Mouse (Mus musculus) E14TG2a.4 (cell line): Measurements from ENCODE around the gene Oxsr1.

Experiments
- CTCF ChIP-seq: conservative IDR thresholded peaks from 2 replicates; pipeline ENCODE4 v1.5.1; 2014; ENCODE audit warnings: low read length
- NANOG ChIP-seq: IDR thresholded peaks from 2 replicates; pipeline ENCODE4 v1.6.1; 2014; ENCODE audit warnings: borderline replicate concordance, low read length, mixed read lengths
- POU5F1 ChIP-seq: IDR thresholded peaks from 2 replicates; pipeline ENCODE4 v1.6.1; 2014; ENCODE audit warnings: low read length, borderline replicate concordance

- TF ChIP-seq CTCF (no peak), POU5F1 (no peak), NANOG (no peak)
Measured at GRCm38 (mm10) chr9:119346376-119346775, 24.1 kb upstream of the Oxsr1 start.
